Mouse (Mus musculus) liver, adult 2 months (tissue): ENCODE data around the gene Cdk19. TPM values are rescaled to one million over a fixed set of nuclear protein-coding genes. Genes with fewer than 3 reads are reported as not detected.

Experiments used
- DNase-seq: peaks from one replicate; pipeline ENCODE4 v3.0.0-alpha.2; 2011; ENCODE audit warnings: low read depth, low spot score; ENCODE audit errors: extremely low read depth
- H3K27ac ChIP-seq: fragments of 200-500 bp; replicated peaks from 2 replicates; pipeline ENCODE4 v1.5.1; 2012; ENCODE audit warnings: low read depth, mild to moderate bottlenecking, control low read depth, inconsistent platforms, low read length; ENCODE audit not compliant: insufficient read depth
- H3K27me3 ChIP-seq: fragments of 200-500 bp; 2 replicates; pipeline ENCODE4 v1.6.1; 2012; ENCODE audit warnings: mild to moderate bottlenecking, moderate library complexity, low read length, inconsistent platforms; ENCODE audit not compliant: control insufficient read depth, insufficient read depth
- H3K36me3 ChIP-seq: fragments of 200-500 bp; 2 replicates; pipeline ENCODE4 v1.6.1; 2012; ENCODE audit warnings: low read length, inconsistent platforms; ENCODE audit not compliant: control insufficient read depth, insufficient read depth
- H3K4me1 ChIP-seq: fragments of 200-500 bp; 2 replicates; pipeline ENCODE4 v1.6.1; 2011; ENCODE audit warnings: low read length; ENCODE audit not compliant: control insufficient read depth, insufficient read depth
- H3K4me3 ChIP-seq: fragments of 200-500 bp; 2 replicates; pipeline ENCODE4 v1.5.1; 2011; ENCODE audit warnings: low read depth, mild to moderate bottlenecking, control low read depth, low read length, moderate library complexity; ENCODE audit not compliant: insufficient read depth
- H3K79me2 ChIP-seq: fragments of 200-500 bp; 2 replicates; pipeline ENCODE4 v1.6.1; 2012; ENCODE audit warnings: inconsistent platforms, mild to moderate bottlenecking, low read length, moderate library complexity; ENCODE audit not compliant: control insufficient read depth, insufficient read depth
- H3K9ac ChIP-seq: fragments of 200-500 bp; 2 replicates; pipeline ENCODE4 v1.6.1; 2012; ENCODE audit warnings: low read depth, mild to moderate bottlenecking, control low read depth, inconsistent platforms, low read length
- CTCF ChIP-seq: fragments of 200-500 bp; IDR thresholded peaks from 2 replicates; pipeline ENCODE4 v1.5.1; 2011; ENCODE audit warnings: low read depth, low read length, control low read depth
- POLR2A ChIP-seq: fragments of 200-500 bp; IDR thresholded peaks from 2 replicates; pipeline ENCODE4 v1.6.1; 2011; ENCODE audit warnings: low read length, control low read depth; ENCODE audit not compliant: insufficient read depth; ENCODE audit errors: extremely low read depth
- WGBS: fragments of 180-500 bp; shearing (Covaris S2); methylation state at CpG from one replicate; pipeline ENCODE4 v1.1.7; 2018; 5-methylcytosine and 5-hydroxymethylcytosine counted together
- polyA plus RNA-seq: library from polyadenylated mRNA; depleted of rRNA; stranded (reverse); fragments of >200 nt; gene quantifications from 2 replicates; pipeline ENCODE4 v1.2.3, GENCODE M21; 2012
- total RNA-seq: library from RNA; depleted of rRNA; stranded (reverse); fragments of >200 nt; gene quantifications from 2 replicates; pipeline ENCODE4 v1.2.3, GENCODE M21; 2014

The Cdk19 gene
- total and polyA plus RNA-seq, 2 experiments: 1.4 to 4.3 TPM

GRCm38 (mm10) chr10:40516421-40516820 is 177.1 kb downstream of the Cdk19 start:
- peak; percentile 91 for DNase-seq
- Histone ChIP-seq H3K4me3 (no peak overlapping the region), H3K27me3 (no peaks in the 10 kb centered on the region), H3K36me3 (no peaks in the 10 kb centered on the region), H3K9ac (no peak overlapping the region), H3K27ac (no peak overlapping the region; the same call in 1 of the 2 replicates), H3K79me2 (no peaks in the 10 kb centered on the region), H3K4me1 (peaks cover 16% of the 10 kb centered on the region)
- TF ChIP-seq CTCF: no peak
- TF ChIP-seq POLR2A: no peak
- WGBS: 15% methylated on average over 4 of the region's 4 CpGs

- peaks cover 8% of the 10 kb centered on the region for H3K4me1 ChIP-seq
- no peaks in the 10 kb centered on the region for H3K27me3 ChIP-seq
- no peak for TF ChIP-seq CTCF
- TF ChIP-seq POLR2A: no peak
- peak overlapping the region; percentile 50 for H3K27ac ChIP-seq
- 12% methylated on average over 4 of the region's 4 CpGs for WGBS
- 0 out of 2 replicates have a peak overlapping the region, but pooled peaks have one; percentile 0 for H3K9ac ChIP-seq
- H3K79me2 ChIP-seq: no peaks in the 10 kb centered on the region
- no peaks in the 10 kb centered on the region for H3K36me3 ChIP-seq
- H3K4me3 ChIP-seq: no peak overlapping the region
- peak; percentile 83 for DNase-seq
These were observed 180.2 kb downstream of the Cdk19 start for GRCm38 (mm10) chr10:40519586-40519985.

GRCm38 (mm10) chr10:40521579-40521978 is 182.2 kb downstream of the Cdk19 start:
- no peak for DNase-seq
- 70% methylated on average over 12 of the region's 12 CpGs for WGBS
- Histone ChIP-seq H3K4me1 (peaks cover 8% of the 10 kb centered on the region), H3K27me3 (no peaks in the 10 kb centered on the region), H3K27ac (no peak overlapping the region), H3K9ac (no peak overlapping the region), H3K36me3 (no peaks in the 10 kb centered on the region), H3K79me2 (no peaks in the 10 kb centered on the region), H3K4me3 (no peak overlapping the region)
- no peak for TF ChIP-seq POLR2A
- no peak for TF ChIP-seq CTCF

DNA sequence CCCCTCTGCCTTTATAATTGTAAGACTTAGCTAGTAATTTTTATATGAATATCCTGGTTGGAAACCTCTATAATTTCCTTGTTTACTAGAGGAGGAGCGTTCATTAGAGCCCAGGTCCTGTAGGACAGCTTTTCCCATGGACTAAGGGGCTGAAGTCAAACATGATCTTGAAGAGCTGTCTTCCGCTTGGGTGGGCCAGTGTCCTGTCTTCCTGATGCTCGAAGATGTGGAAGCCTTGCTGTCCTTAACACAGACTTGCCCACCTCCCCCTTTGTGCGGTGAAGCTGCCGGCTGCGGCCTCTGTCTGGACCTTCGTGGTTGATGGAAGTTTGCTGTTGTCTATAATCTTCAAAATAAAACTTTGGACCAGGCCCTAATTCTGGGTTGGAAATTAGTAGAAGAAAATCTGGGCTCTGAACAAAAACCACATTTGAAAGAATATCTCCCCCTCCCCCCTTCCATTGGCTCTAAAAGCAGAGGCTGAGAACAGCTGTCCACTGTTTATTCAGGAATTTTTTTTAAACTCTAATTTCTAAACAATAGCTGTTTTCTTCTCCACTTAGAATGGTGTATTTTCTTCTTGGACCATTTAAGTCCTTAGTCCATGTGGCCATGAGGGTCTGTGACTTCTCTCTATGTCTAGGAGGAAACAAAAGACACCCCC is 184.1 kb downstream of the Cdk19 start:
- 85% methylated on average over 7 of the region's 7 CpGs for WGBS
- no peak overlapping the region for H3K4me3 ChIP-seq
- TF ChIP-seq POLR2A (no peak), CTCF (no peak)
- DNase-seq: no peak
- H3K4me1 ChIP-seq: peaks cover 8% of the 10 kb centered on the region
- H3K36me3 ChIP-seq: no peaks in the 10 kb centered on the region
- H3K9ac ChIP-seq: no peak overlapping the region
- no peaks in the 10 kb centered on the region for H3K27me3 ChIP-seq
- no peak overlapping the region for H3K27ac ChIP-seq
- no peaks in the 10 kb centered on the region for H3K79me2 ChIP-seq

- no peak overlapping the region; the same call in 1 of the 2 replicates for H3K27ac ChIP-seq
- WGBS: 36% methylated on average over 9 of the region's 9 CpGs
- H3K36me3 ChIP-seq: no peaks in the 10 kb centered on the region
- TF ChIP-seq CTCF: no peak
- peak; percentile 81 for DNase-seq
- H3K9ac ChIP-seq: no peak overlapping the region
- peaks cover 5% of the 10 kb centered on the region for H3K4me1 ChIP-seq
- no peaks in the 10 kb centered on the region for H3K27me3 ChIP-seq
- no peak overlapping the region for H3K4me3 ChIP-seq
- no peaks in the 10 kb centered on the region for H3K79me2 ChIP-seq
These were observed 184.9 kb downstream of the Cdk19 start for GRCm38 (mm10) chr10:40524032-40524806.

DNA sequence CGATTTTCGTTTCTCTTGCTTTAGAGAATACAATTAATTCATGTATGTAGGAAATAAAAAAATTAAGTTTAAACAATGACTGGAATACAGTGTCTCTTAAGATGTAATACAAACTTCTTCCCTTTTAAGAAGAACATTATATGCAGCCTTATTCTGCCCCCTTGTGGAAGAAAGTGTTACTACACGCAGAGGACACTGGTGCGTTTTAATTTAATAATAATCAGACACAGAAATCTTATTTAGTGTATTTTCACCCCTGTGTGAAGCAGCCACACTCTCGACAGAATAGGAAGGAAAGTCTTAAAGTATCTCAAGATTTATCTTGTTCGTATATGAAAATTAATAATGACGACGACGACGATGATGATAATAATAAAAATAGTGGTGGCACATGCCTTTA is 185.6 kb downstream of the Cdk19 start:
- no peaks in the 10 kb centered on the region for H3K27me3 ChIP-seq
- H3K79me2 ChIP-seq: no peaks in the 10 kb centered on the region
- H3K4me3 ChIP-seq: no peak overlapping the region
- H3K27ac ChIP-seq: no peak overlapping the region
- DNase-seq: peak; percentile 62
- TF ChIP-seq POLR2A (no peak), CTCF (peak; percentile 59)
- H3K9ac ChIP-seq: no peak overlapping the region
- 27% methylated on average over 10 of the region's 10 CpGs for WGBS
- no peaks in the 10 kb centered on the region; the same call in none of the 2 replicates for H3K4me1 ChIP-seq
- H3K36me3 ChIP-seq: no peaks in the 10 kb centered on the region
